Mouse (Mus musculus) ES-Bruce4 (cell line): ENCODE results near the gene Aff2. TPM values are rescaled to one million over a fixed set of nuclear protein-coding genes. Genes with fewer than 3 reads are reported as not detected.

ENCODE experiments used
- H3K27ac ChIP-seq: 2 replicates; pipeline ENCODE4 v1.5.1; 2012; ENCODE audit warnings: low read length, inconsistent platforms; ENCODE audit not compliant: insufficient read depth
- H3K27me3 ChIP-seq: 2 replicates; pipeline ENCODE4 v1.6.1; 2012; ENCODE audit warnings: mild to moderate bottlenecking, low read length, inconsistent platforms; ENCODE audit not compliant: control insufficient read depth, poor library complexity, insufficient read depth, severe bottlenecking
- H3K36me3 ChIP-seq: 2 replicates; pipeline ENCODE4 v1.6.1; 2012; ENCODE audit warnings: inconsistent platforms, mild to moderate bottlenecking, low read length, moderate library complexity; ENCODE audit not compliant: control insufficient read depth, poor library complexity, insufficient read depth, severe bottlenecking
- H3K4me1 ChIP-seq: one replicate; pipeline ENCODE4 v1.8.1; 2011; ENCODE audit warnings: low read length; ENCODE audit not compliant: control insufficient read depth, insufficient read depth
- H3K4me3 ChIP-seq: 2 replicates; pipeline ENCODE4 v1.5.1; 2011; ENCODE audit warnings: low read depth, mild to moderate bottlenecking, low read length
- H3K9ac ChIP-seq: 2 replicates; pipeline ENCODE4 v1.6.1; 2012; ENCODE audit warnings: low read depth, mild to moderate bottlenecking, inconsistent platforms; ENCODE audit not compliant: poor library complexity, severe bottlenecking
- H3K9me3 ChIP-seq: replicated peaks from 2 replicates; pipeline ENCODE4 v1.6.1; 2012; ENCODE audit warnings: mild to moderate bottlenecking, low read length, inconsistent platforms; ENCODE audit not compliant: control insufficient read depth, poor library complexity, insufficient read depth, severe bottlenecking
- CTCF ChIP-seq: IDR thresholded peaks from one replicate; pipeline ENCODE4 v1.8.1; 2011; ENCODE audit warnings: low read depth, low read length
- EP300 ChIP-seq: IDR thresholded peaks from 2 replicates; pipeline ENCODE4 v1.6.1; 2011; ENCODE audit warnings: low read depth, low read length; ENCODE audit not compliant: insufficient read depth
- POLR2A ChIP-seq: IDR thresholded peaks from one replicate; pipeline ENCODE4 v1.8.1; 2011; ENCODE audit warnings: low read length; ENCODE audit not compliant: insufficient read depth
- polyA plus RNA-seq: library from polyadenylated mRNA; stranded (reverse); fragments of >200 nt; gene quantifications from 2 replicates; pipeline ENCODE4 v1.2.4, GENCODE M21; 2011; ENCODE audit warnings: low read depth; ENCODE audit not compliant: missing spikeins, insufficient read depth, insufficient read length

Aff2 gene
- polyA plus RNA-seq, 1 experiment: 0.75 TPM

- no peak for TF ChIP-seq CTCF
- TF ChIP-seq EP300: no peak
- no peak for TF ChIP-seq POLR2A
- Histone ChIP-seq H3K27ac (no peak overlapping the region), H3K36me3 (no peaks in the 10 kb centered on the region), H3K27me3 (no peaks in the 10 kb centered on the region), H3K4me3 (no peak overlapping the region), H3K4me1 (no peaks in the 10 kb centered on the region), H3K9me3 (no peaks in the 10 kb centered on the region), H3K9ac (no peak overlapping the region)
Observed at GRCm38 (mm10) chrX:69801890-69802439, 441.9 kb downstream of the Aff2 start.

GRCm38 (mm10) chrX:69802481-69802880, 442.4 kb downstream of the Aff2 start:
- Histone ChIP-seq H3K9ac (no peak overlapping the region), H3K9me3 (no peaks in the 10 kb centered on the region), H3K27ac (no peak overlapping the region), H3K4me1 (no peaks in the 10 kb centered on the region), H3K4me3 (no peak overlapping the region), H3K36me3 (no peaks in the 10 kb centered on the region), H3K27me3 (no peaks in the 10 kb centered on the region)
- TF ChIP-seq CTCF: no peak
- TF ChIP-seq EP300: no peak
- no peak for TF ChIP-seq POLR2A

GRCm38 (mm10) chrX:69811798-69812197, 451.7 kb downstream of the Aff2 start:
- Histone ChIP-seq H3K36me3 (no peaks in the 10 kb centered on the region), H3K27me3 (no peaks in the 10 kb centered on the region), H3K9ac (no peak overlapping the region), H3K4me1 (no peaks in the 10 kb centered on the region), H3K27ac (no peak overlapping the region), H3K4me3 (no peak overlapping the region), H3K9me3 (no peaks in the 10 kb centered on the region)
- TF ChIP-seq POLR2A (no peak), CTCF (no peak), EP300 (no peak)

- no peaks in the 10 kb centered on the region for H3K27me3 ChIP-seq
- no peak overlapping the region for H3K4me3 ChIP-seq
- TF ChIP-seq POLR2A: no peak
- TF ChIP-seq CTCF: no peak
- no peak for TF ChIP-seq EP300
- H3K9ac ChIP-seq: no peak overlapping the region
- no peaks in the 10 kb centered on the region for H3K36me3 ChIP-seq
- no peaks in the 10 kb centered on the region for H3K4me1 ChIP-seq
- H3K9me3 ChIP-seq: no peaks in the 10 kb centered on the region
- H3K27ac ChIP-seq: no peak overlapping the region
Observed at GRCm38 (mm10) chrX:69815054-69815453, 455.0 kb downstream of the Aff2 start.

- TF ChIP-seq CTCF (no peak), POLR2A (no peak), EP300 (no peak)
- no peak overlapping the region for H3K9ac ChIP-seq
- H3K27ac ChIP-seq: no peak overlapping the region
- no peaks in the 10 kb centered on the region for H3K4me1 ChIP-seq
- H3K27me3 ChIP-seq: no peaks in the 10 kb centered on the region
- no peaks in the 10 kb centered on the region for H3K36me3 ChIP-seq
- no peaks in the 10 kb centered on the region for H3K9me3 ChIP-seq
- H3K4me3 ChIP-seq: no peak overlapping the region
Observed at GRCm38 (mm10) chrX:69817679-69818078, 457.6 kb downstream of the Aff2 start.

- Histone ChIP-seq H3K9me3 (no peaks in the 10 kb centered on the region), H3K9ac (no peak overlapping the region), H3K4me3 (no peak overlapping the region), H3K36me3 (no peaks in the 10 kb centered on the region), H3K27ac (no peak overlapping the region), H3K27me3 (no peaks in the 10 kb centered on the region), H3K4me1 (no peaks in the 10 kb centered on the region)
- TF ChIP-seq CTCF: no peak
- TF ChIP-seq EP300: no peak
- no peak for TF ChIP-seq POLR2A
Observed at GRCm38 (mm10) chrX:69818188-69818587, 458.1 kb downstream of the Aff2 start.

GRCm38 (mm10) chrX:69867601-69868000, 507.5 kb downstream of the Aff2 start:
- no peaks in the 10 kb centered on the region for H3K9me3 ChIP-seq
- no peak for TF ChIP-seq POLR2A
- TF ChIP-seq EP300: no peak
- no peak for TF ChIP-seq CTCF
- no peaks in the 10 kb centered on the region for H3K4me1 ChIP-seq
- H3K36me3 ChIP-seq: no peaks in the 10 kb centered on the region
- H3K4me3 ChIP-seq: no peak overlapping the region
- H3K27me3 ChIP-seq: no peaks in the 10 kb centered on the region
- H3K27ac ChIP-seq: no peak overlapping the region
- H3K9ac ChIP-seq: no peak overlapping the region
